Mouse (Mus musculus): ENCODE measurements around the gene Nfatc4. TPM values are rescaled to one million over a fixed set of nuclear protein-coding genes. Genes with fewer than 3 reads are reported as not detected.

Gene Nfatc4
- total and polyA plus RNA-seq, 3 experiments, result not detected

GRCm38 (mm10) chr14:55793461-55793860 lies 29.5 kb upstream of the Nfatc4 start:
- DNase-seq (ENCODE audit: extremely low read depth), result no peak
- H3K4me1 ChIP-seq (ENCODE audit: control insufficient read depth in 1 of 2, insufficient read depth in 2 of 2), result peaks cover under 1 to 7% of the 10 kb centered on the region in 2 experiments; a peak in 3 of 4 replicates
- dilution Hi-C loops (cut with MboI; ENCODE audit: extremely low pct_ligation_motif_present, extremely low pct_unique_long_range_greater_than_20kb, low sequenced_read_pairs), result no loop called here
- in situ Hi-C loops (cut with MboI; ENCODE audit: low pct_ligation_motif_present, low pct_unique_long_range_greater_than_20kb, low sequenced_read_pairs), result no loop called here
- no peaks in the 10 kb centered on the region for H3K36me3 ChIP-seq (replicated peaks in 1 of 2; ENCODE audit: control insufficient read depth in 1 of 2, insufficient read depth in 1 of 2, low read length in 1 of 2)
- H3K79me2 ChIP-seq (replicated peaks; ENCODE audit: control insufficient read depth, extremely low read depth, insufficient read depth, poor library complexity, severe bottlenecking), result no peaks in the 10 kb centered on the region
- H3K9ac ChIP-seq (ENCODE audit: insufficient read depth, low read depth), result no peak overlapping the region
- no peak overlapping the region for H3K27ac ChIP-seq (ENCODE audit: insufficient read depth, low read depth)
- H3K4me2 ChIP-seq (ENCODE audit: insufficient read depth, low read depth, poor library complexity, severe bottlenecking), result no peak overlapping the region
- no peak overlapping the region for H3K4me3 ChIP-seq (replicated peaks in 1 of 3; ENCODE audit: low read depth in 2 of 3, low read length in 2 of 3, poor library complexity in 1 of 3)
- TF ChIP-seq E2F4 (IDR thresholded peaks at IDR 0.05; ENCODE audit: insufficient replicate concordance, low read depth, low read length) (no peak), ETS1 (conservative IDR thresholded peaks at IDR 0.05; ENCODE audit: low read depth, low read length) (no peak), EP300 (IDR thresholded peaks at IDR 0.05; ENCODE audit: low read length) (no peak), TCF12 (IDR thresholded peaks at IDR 0.05; ENCODE audit: low read depth, low read length) (no peak), BHLHE40 (IDR thresholded peaks at IDR 0.05; ENCODE audit: low read depth, low read length) (no peak), MAX (IDR thresholded peaks at IDR 0.05; ENCODE audit: low read length) (no peak), NELFE (IDR thresholded peaks at IDR 0.05; ENCODE audit: low read depth, low read length) (no peak)
- H3K9me3 ChIP-seq (replicated peaks; ENCODE audit: low read length), result no peaks in the 10 kb centered on the region
- no peaks in the 10 kb centered on the region for H3K27me3 ChIP-seq (replicated peaks)

- Histone ChIP-seq H3K4me2 (ENCODE audit: insufficient read depth, low read depth, poor library complexity, severe bottlenecking) (no peak overlapping the region), H3K9me3 (replicated peaks; ENCODE audit: low read length) (no peaks in the 10 kb centered on the region), H3K36me3 (replicated peaks in 1 of 2; ENCODE audit: control insufficient read depth in 1 of 2, insufficient read depth in 1 of 2, low read length in 1 of 2) (no peaks in the 10 kb centered on the region), H3K79me2 (replicated peaks; ENCODE audit: control insufficient read depth, extremely low read depth, insufficient read depth, poor library complexity, severe bottlenecking) (no peaks in the 10 kb centered on the region), H3K27ac (ENCODE audit: insufficient read depth, low read depth) (no peak overlapping the region), H3K9ac (ENCODE audit: insufficient read depth, low read depth) (no peak overlapping the region), H3K4me3 (replicated peaks in 1 of 3; ENCODE audit: low read depth in 2 of 3, low read length in 2 of 3, poor library complexity in 1 of 3) (no peak overlapping the region), H3K27me3 (replicated peaks) (no peaks in the 10 kb centered on the region), H3K4me1 (ENCODE audit: control insufficient read depth in 1 of 2, insufficient read depth in 2 of 2) (peaks cover 0 to 7% of the 10 kb centered on the region in 2 experiments; a peak in 2 of 4 replicates)
- no peak for DNase-seq (ENCODE audit: extremely low read depth)
- in situ Hi-C loops (cut with MboI; ENCODE audit: low pct_ligation_motif_present, low pct_unique_long_range_greater_than_20kb, low sequenced_read_pairs), result no loop called here
- TF ChIP-seq MAZ (IDR thresholded peaks at IDR 0.05; ENCODE audit: low read depth, low read length) (no peak), MAX (IDR thresholded peaks at IDR 0.05; ENCODE audit: low read length) (no peak)
- dilution Hi-C loops (cut with MboI; ENCODE audit: extremely low pct_ligation_motif_present, extremely low pct_unique_long_range_greater_than_20kb, low sequenced_read_pairs), result no loop called here
Measured at GRCm38 (mm10) chr14:55793946-55794345, 29.0 kb upstream of the Nfatc4 start.

- dilution Hi-C loops (cut with MboI; ENCODE audit: extremely low pct_ligation_motif_present, extremely low pct_unique_long_range_greater_than_20kb, low sequenced_read_pairs) (no loop called here), in situ Hi-C loops (cut with MboI; ENCODE audit: low pct_ligation_motif_present, low pct_unique_long_range_greater_than_20kb, low sequenced_read_pairs) (no loop called here)
- H3K27ac ChIP-seq (ENCODE audit: insufficient read depth, low read depth), result no peak overlapping the region
- no peaks in the 10 kb centered on the region for H3K36me3 ChIP-seq (replicated peaks in 1 of 2; ENCODE audit: control insufficient read depth in 1 of 2, insufficient read depth in 1 of 2, low read length in 1 of 2)
- peak; percentile 16 for DNase-seq (ENCODE audit: extremely low read depth)
- no peaks in the 10 kb centered on the region for H3K79me2 ChIP-seq (replicated peaks; ENCODE audit: control insufficient read depth, extremely low read depth, insufficient read depth, poor library complexity, severe bottlenecking)
- TF ChIP-seq ETS1 (conservative IDR thresholded peaks at IDR 0.05; ENCODE audit: low read depth, low read length), result no peak
- no peak for TF ChIP-seq ZC3H11A (IDR thresholded peaks at IDR 0.05; ENCODE audit: low read depth, low read length)
- no peak for TF ChIP-seq MEF2A (IDR thresholded peaks at IDR 0.05; ENCODE audit: borderline replicate concordance, low read depth, low read length)
- no peak for TF ChIP-seq MXI1 (IDR thresholded peaks at IDR 0.05; ENCODE audit: low read depth, low read length)
- TF ChIP-seq E2F4 (IDR thresholded peaks at IDR 0.05; ENCODE audit: insufficient replicate concordance, low read depth, low read length), result no peak
- no peak for TF ChIP-seq POLR2A (IDR thresholded peaks at IDR 0.05; ENCODE audit: low read depth, low read length)
- no peak for TF ChIP-seq RAD21 (IDR thresholded peaks at IDR 0.05; ENCODE audit: low read depth, low read length)
- no peak for TF ChIP-seq NELFE (IDR thresholded peaks at IDR 0.05; ENCODE audit: low read depth, low read length)
- TF ChIP-seq IRF4 (IDR thresholded peaks at IDR 0.05; ENCODE audit: low read depth, low read length), result no peak
- TF ChIP-seq ZMIZ1 (IDR thresholded peaks at IDR 0.05; ENCODE audit: low read depth, low read length), result no peak
- no peak for TF ChIP-seq NRF1 (IDR thresholded peaks at IDR 0.05; ENCODE audit: low read depth, low read length)
- TF ChIP-seq JUN (IDR thresholded peaks at IDR 0.05; ENCODE audit: insufficient read depth, low read depth, low read length), result no peak
- no peak for TF ChIP-seq TCF12 (IDR thresholded peaks at IDR 0.05; ENCODE audit: low read depth, low read length)
- no peak for TF ChIP-seq MAX (IDR thresholded peaks at IDR 0.05; ENCODE audit: low read length)
- TF ChIP-seq MAFK (IDR thresholded peaks at IDR 0.05; ENCODE audit: insufficient replicate concordance, low read length), result no peak
- TF ChIP-seq ZKSCAN1 (IDR thresholded peaks at IDR 0.05; ENCODE audit: borderline replicate concordance, low read depth, low read length), result no peak
- no peak for TF ChIP-seq PAX5 (IDR thresholded peaks at IDR 0.05; ENCODE audit: low read length)
- H3K27me3 ChIP-seq (replicated peaks), result no peaks in the 10 kb centered on the region
- no peak overlapping the region for H3K4me2 ChIP-seq (ENCODE audit: insufficient read depth, low read depth, poor library complexity, severe bottlenecking)
- H3K4me3 ChIP-seq (replicated peaks in 1 of 3; ENCODE audit: low read depth in 2 of 3, low read length in 2 of 3, poor library complexity in 1 of 3), result no peak overlapping the region
- H3K4me1 ChIP-seq (ENCODE audit: control insufficient read depth in 1 of 2, insufficient read depth in 2 of 2), result peaks cover 0 to 7% of the 10 kb centered on the region in 2 experiments; a peak in 2 of 4 replicates
- H3K9ac ChIP-seq (ENCODE audit: insufficient read depth, low read depth), result no peak overlapping the region
- no peaks in the 10 kb centered on the region for H3K9me3 ChIP-seq (replicated peaks; ENCODE audit: low read length)
Measured at GRCm38 (mm10) chr14:55795380-55796163, 27.4 kb upstream of the Nfatc4 start.

Measured in CH12.LX (cell line).